Mouse (Mus musculus) MN1 (cell line): ENCODE measurements around the gene Msh3.
A peak's percentile ranks its signal among the peaks of the same experiment; 100 is the strongest.
"Not testable (repeated sequence)": the region's sequence is repeated elsewhere in the genome, so short reads cannot be mapped to it uniquely, and the experiment has no call there.

ENCODE experiments used
- DNase-seq: peaks from one replicate; pipeline ENCODE4 v3.0.0-alpha.2; 2016; ENCODE audit warnings: low spot score

Gene Msh3

GRCm38 (mm10) chr13:92252331-92252730, 102.5 kb downstream of the Msh3 start:
- DNase-seq: no peak

GRCm38 (mm10) chr13:92247576-92247975, 107.2 kb downstream of the Msh3 start:
- no peak for DNase-seq

- no peak for DNase-seq
These were observed 107.8 kb downstream of the Msh3 start for GRCm38 (mm10) chr13:92246966-92247365.

GRCm38 (mm10) chr13:92244731-92245130, 110.1 kb downstream of the Msh3 start:
- DNase-seq: no peak

GRCm38 (mm10) chr13:92241426-92241825, 113.4 kb downstream of the Msh3 start:
- DNase-seq: peak; percentile 80

GRCm38 (mm10) chr13:92237887-92238286, 116.9 kb downstream of the Msh3 start:
- DNase-seq: no peak

- DNase-seq: no peak
These were observed 117.8 kb downstream of the Msh3 start for GRCm38 (mm10) chr13:92237016-92237415.

- peak; percentile 63 for DNase-seq
These were observed 122.5 kb downstream of the Msh3 start for GRCm38 (mm10) chr13:92232076-92232938.

- DNase-seq: no peak
These were observed 126.8 kb downstream of the Msh3 start for GRCm38 (mm10) chr13:92228037-92228436.

GRCm38 (mm10) chr13:92223567-92223966, 131.2 kb downstream of the Msh3 start:
- DNase-seq: no peak

- no peak for DNase-seq
These were observed 132.0 kb downstream of the Msh3 start for GRCm38 (mm10) chr13:92222763-92223162.

- no peak for DNase-seq
These were observed 135.0 kb downstream of the Msh3 start for GRCm38 (mm10) chr13:92219774-92220173.

- no peak for DNase-seq
These were observed 137.6 kb downstream of the Msh3 start for GRCm38 (mm10) chr13:92217216-92217615.

- DNase-seq: no peak
These were observed 157.9 kb downstream of the Msh3 start for GRCm38 (mm10) chr13:92196860-92197259.

- DNase-seq: not testable (repeated sequence)
These were observed 161.0 kb downstream of the Msh3 start for GRCm38 (mm10) chr13:92193806-92194205.

- DNase-seq: not testable (repeated sequence)
These were observed 182.1 kb downstream of the Msh3 start for GRCm38 (mm10) chr13:92172686-92173085.
